Mouse (Mus musculus) heart, embryonic 16.5 days (tissue): ENCODE data around the gene Brd4. TPM values are rescaled to one million over a fixed set of nuclear protein-coding genes. Genes with fewer than 3 reads are reported as not detected.

Experiments used
- ATAC-seq: fragments of 200-750 bp; cut with Nextera tagmentation; replicated peaks from 2 replicates; pipeline ENCODE4 v1.8.0; 2017; ENCODE audit warnings: moderate number of reproducible peaks; ENCODE audit not compliant: insufficient read depth, low FRiP score; ENCODE audit errors: extremely low read depth
- H3K27ac ChIP-seq: fragments of 300-500 bp; sonication (generic); 2 replicates; pipeline ENCODE4 v1.5.1; 2014; ENCODE audit warnings: mild to moderate bottlenecking, low read length, control low read depth, moderate library complexity
- H3K27me3 ChIP-seq: fragments of 300-500 bp; sonication (generic); 2 replicates; pipeline ENCODE4 v1.6.1; 2014; ENCODE audit warnings: low read length, mixed read lengths; ENCODE audit not compliant: control insufficient read depth, insufficient read depth
- H3K36me3 ChIP-seq: fragments of 300-500 bp; sonication (generic); 2 replicates; pipeline ENCODE4 v1.6.1; 2014; ENCODE audit not compliant: control insufficient read depth, insufficient read depth
- H3K4me1 ChIP-seq: fragments of 300-500 bp; sonication (generic); 2 replicates; pipeline ENCODE4 v1.6.1; 2014; ENCODE audit warnings: low read length, mixed read lengths; ENCODE audit not compliant: control insufficient read depth, insufficient read depth
- H3K4me2 ChIP-seq: fragments of 300-500 bp; sonication (generic); 2 replicates; pipeline ENCODE4 v1.6.1; 2014; ENCODE audit warnings: low read depth, mild to moderate bottlenecking, control low read depth, low read length
- H3K4me3 ChIP-seq: fragments of 300-500 bp; sonication (generic); 2 replicates; pipeline ENCODE4 v1.5.1; 2014; ENCODE audit warnings: mild to moderate bottlenecking, control low read depth, low read length
- H3K9ac ChIP-seq: fragments of 300-500 bp; sonication (generic); 2 replicates; pipeline ENCODE4 v1.6.1; 2014; ENCODE audit warnings: low read length, control low read depth
- H3K9me3 ChIP-seq: fragments of 300-500 bp; sonication (generic); replicated peaks from 2 replicates; pipeline ENCODE4 v1.6.1; 2016; ENCODE audit warnings: low read length; ENCODE audit not compliant: control insufficient read depth
- WGBS: fragments of 180-500 bp; shearing (Covaris S2); extraction: QIAGEN DNeasy Blood & Tissue Kit; methylation state at CpG from one replicate; pipeline ENCODE4 v1.1.7; 2014; 5-methylcytosine and 5-hydroxymethylcytosine counted together
- polyA plus RNA-seq: library from polyadenylated mRNA; unstranded; fragments of >200 nt; fragmentation: Nextera tagmentation; extraction: Ambion mirVana; gene quantifications from 2 replicates; pipeline ENCODE4 v1.2.1, GENCODE M21; 2015

The Brd4 gene
- polyA plus RNA-seq, 1 experiment from 2014 or later: 54.1 TPM

DNA sequence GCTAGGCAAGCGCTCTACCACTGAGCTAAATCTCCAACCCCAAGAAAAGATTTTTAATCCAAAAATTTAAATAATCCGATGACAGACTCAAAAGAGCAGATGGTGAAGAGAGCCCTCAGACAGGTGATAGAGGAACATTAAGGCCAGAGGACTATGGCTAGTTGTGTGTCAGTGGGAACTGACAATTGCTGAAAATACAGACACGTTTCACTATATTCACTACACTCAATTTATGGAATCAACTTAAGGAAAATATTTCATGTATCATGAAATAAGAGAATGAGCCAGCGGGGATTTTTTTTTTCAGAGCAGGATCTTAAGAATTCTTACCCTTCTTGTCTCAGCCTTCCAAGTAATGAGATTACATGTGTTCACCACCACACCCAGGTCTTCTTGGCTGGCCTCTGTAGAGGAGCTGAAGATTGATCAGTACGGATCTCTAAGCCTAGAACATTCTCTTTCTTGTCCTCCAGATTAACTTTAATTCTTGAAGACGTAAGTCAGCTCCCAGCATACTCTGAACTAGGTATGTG lies 682 bp upstream of the Brd4 start:
- no peak for ATAC-seq
- no peaks in the 10 kb centered on the region for H3K36me3 ChIP-seq
- H3K27me3 ChIP-seq: no peaks in the 10 kb centered on the region
- no peaks in the 10 kb centered on the region for H3K9me3 ChIP-seq
- peak overlapping the region; percentile 84 for H3K4me3 ChIP-seq
- WGBS: 46% methylated on average over 6 of the region's 6 CpGs
- peak overlapping the region; percentile 99 for H3K9ac ChIP-seq
- H3K27ac ChIP-seq: peak overlapping the region; percentile 99
- peak overlapping the region; percentile 68 for H3K4me2 ChIP-seq
- peaks cover 25% of the 10 kb centered on the region for H3K4me1 ChIP-seq

DNA sequence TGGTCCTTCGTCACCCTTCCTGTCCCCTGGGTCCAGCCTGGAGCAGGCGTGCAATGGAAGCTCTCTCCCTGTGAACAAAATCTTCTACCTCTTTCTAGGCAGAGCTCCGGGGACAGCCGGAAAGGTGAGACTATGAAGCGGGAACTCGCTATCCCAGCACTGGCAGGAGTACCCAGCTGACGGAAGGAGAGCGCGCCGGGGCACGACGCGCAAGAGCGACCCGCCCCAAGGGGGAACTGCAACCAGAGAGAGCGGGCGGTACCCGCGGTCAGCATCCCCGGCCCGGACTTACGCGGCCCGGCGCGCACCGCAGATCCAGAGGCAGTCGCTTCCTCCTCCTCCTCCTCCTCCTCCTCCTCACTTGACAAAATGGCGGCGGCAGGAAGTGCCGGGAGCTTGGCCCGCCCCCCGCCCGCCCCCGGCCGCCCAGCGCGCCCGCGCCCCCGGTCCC lies 726 bp downstream of the Brd4 start:
- Histone ChIP-seq H3K9ac (peak overlapping the region; percentile 99), H3K9me3 (no peaks in the 10 kb centered on the region), H3K4me3 (peak overlapping the region; percentile 84), H3K4me2 (peak overlapping the region; percentile 81), H3K4me1 (peaks cover 25% of the 10 kb centered on the region), H3K36me3 (no peaks in the 10 kb centered on the region), H3K27ac (peak overlapping the region; percentile 99), H3K27me3 (no peaks in the 10 kb centered on the region)
- ATAC-seq: peak; percentile 64
- 0% methylated on average over 19 of the region's 41 CpGs for WGBS

- H3K27ac ChIP-seq: peak overlapping the region; percentile 99
- H3K4me2 ChIP-seq: peak overlapping the region; percentile 81
- H3K36me3 ChIP-seq: no peaks in the 10 kb centered on the region
- ATAC-seq: no peak
- peak overlapping the region; percentile 99 for H3K9ac ChIP-seq
- H3K4me1 ChIP-seq: peaks cover 25% of the 10 kb centered on the region
- no peaks in the 10 kb centered on the region for H3K9me3 ChIP-seq
- 5% methylated on average over 7 of the region's 7 CpGs for WGBS
- no peaks in the 10 kb centered on the region for H3K27me3 ChIP-seq
- peak overlapping the region; percentile 84 for H3K4me3 ChIP-seq
Observed at GRCm38 (mm10) chr17:32283341-32283740, 1.2 kb downstream of the Brd4 start.

GRCm38 (mm10) chr17:32281611-32282310 lies 2.8 kb downstream of the Brd4 start:
- H3K27ac ChIP-seq: 0 out of 2 replicates have a peak overlapping the region, but pooled peaks have one; percentile 21
- no peaks in the 10 kb centered on the region for H3K27me3 ChIP-seq
- peaks cover 25% of the 10 kb centered on the region for H3K4me1 ChIP-seq
- H3K9me3 ChIP-seq: no peaks in the 10 kb centered on the region
- no peak overlapping the region for H3K4me3 ChIP-seq
- no peak for ATAC-seq
- no peak overlapping the region for H3K9ac ChIP-seq
- H3K4me2 ChIP-seq: no peak overlapping the region
- WGBS: 53% methylated on average over 4 of the region's 4 CpGs
- H3K36me3 ChIP-seq: no peaks in the 10 kb centered on the region

- Histone ChIP-seq H3K9ac (no peak overlapping the region), H3K27me3 (no peaks in the 10 kb centered on the region), H3K4me3 (no peak overlapping the region), H3K4me2 (no peak overlapping the region), H3K4me1 (peaks cover 28% of the 10 kb centered on the region), H3K27ac (no peak overlapping the region), H3K9me3 (no peaks in the 10 kb centered on the region), H3K36me3 (no peaks in the 10 kb centered on the region)
- no peak for ATAC-seq
- 83% methylated on average over 2 of the region's 2 CpGs for WGBS
Observed at GRCm38 (mm10) chr17:32281126-32281525, 3.4 kb downstream of the Brd4 start.

DNA sequence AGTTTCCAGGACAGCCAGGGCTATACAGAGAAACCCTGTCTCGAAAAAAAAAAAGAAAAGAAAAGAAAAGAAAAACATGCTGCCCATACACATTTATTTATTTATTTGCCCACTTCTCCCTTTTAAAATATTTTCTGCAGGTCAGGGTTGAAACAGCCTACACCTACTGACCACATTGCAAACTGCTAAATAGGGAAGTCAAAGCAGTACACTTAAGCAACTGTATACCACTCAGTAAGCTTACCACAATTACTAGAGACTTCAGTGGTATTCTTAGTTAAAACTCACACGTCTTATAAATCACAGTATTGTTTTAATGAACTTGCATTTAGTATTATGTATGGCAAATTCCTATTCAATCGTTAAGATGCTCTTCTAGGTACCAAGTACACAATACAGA lies 3.9 kb downstream of the Brd4 start:
- 86% methylated on average over 3 of the region's 3 CpGs for WGBS
- Histone ChIP-seq H3K36me3 (no peaks in the 10 kb centered on the region), H3K27ac (no peak overlapping the region), H3K4me2 (no peak overlapping the region), H3K4me1 (peaks cover 33% of the 10 kb centered on the region), H3K4me3 (no peak overlapping the region), H3K9me3 (no peaks in the 10 kb centered on the region), H3K27me3 (no peaks in the 10 kb centered on the region), H3K9ac (no peak overlapping the region)
- ATAC-seq: no peak

DNA sequence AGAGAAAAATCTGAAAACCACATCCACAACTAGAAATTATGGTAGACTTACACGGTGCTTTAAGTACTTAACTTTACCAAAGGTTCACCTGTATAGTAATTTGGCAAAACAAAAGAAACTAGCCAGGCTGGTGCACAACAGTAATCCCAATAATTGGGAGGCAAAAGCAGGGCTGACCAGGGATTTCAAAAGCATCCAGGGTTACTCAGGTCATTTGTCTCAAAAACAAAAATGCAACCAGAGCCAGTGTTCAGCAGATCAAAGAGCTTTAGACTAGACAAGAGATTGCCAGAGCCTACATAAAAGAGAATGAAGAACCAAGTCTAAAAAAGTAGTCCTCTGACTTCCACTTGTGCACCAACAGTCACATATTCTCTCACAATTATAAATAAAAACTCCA lies 7.3 kb downstream of the Brd4 start:
- no peaks in the 10 kb centered on the region for H3K27me3 ChIP-seq
- WGBS: 87% methylated on average over 1 of the region's 1 CpGs
- H3K4me1 ChIP-seq: peaks cover 20% of the 10 kb centered on the region
- no peak for ATAC-seq
- H3K27ac ChIP-seq: no peak overlapping the region
- no peak overlapping the region for H3K4me3 ChIP-seq
- H3K9me3 ChIP-seq: no peaks in the 10 kb centered on the region
- no peak overlapping the region for H3K9ac ChIP-seq
- H3K36me3 ChIP-seq: no peaks in the 10 kb centered on the region
- H3K4me2 ChIP-seq: no peak overlapping the region

DNA sequence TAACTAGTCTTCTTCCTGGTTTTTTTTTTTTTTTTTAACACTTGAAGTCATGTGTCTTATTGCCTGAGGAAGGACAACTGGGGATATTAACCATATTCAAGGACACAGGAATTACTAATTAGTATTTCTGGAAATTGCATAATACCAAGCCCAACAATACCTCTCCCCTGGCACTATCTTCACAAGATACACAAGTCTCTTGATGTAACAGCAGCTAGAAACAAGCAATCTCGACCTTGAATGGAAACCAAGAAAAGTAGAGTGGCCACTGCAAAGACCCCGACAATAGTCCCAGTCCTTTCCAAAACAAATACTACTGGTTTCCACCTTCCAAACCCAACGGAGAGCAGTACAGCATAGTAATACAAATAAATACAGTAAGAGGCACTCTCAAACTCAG lies 9.0 kb downstream of the Brd4 start:
- Histone ChIP-seq H3K4me1 (peaks cover 16% of the 10 kb centered on the region), H3K9me3 (no peaks in the 10 kb centered on the region), H3K9ac (no peak overlapping the region), H3K36me3 (no peaks in the 10 kb centered on the region), H3K27me3 (no peaks in the 10 kb centered on the region), H3K27ac (no peak overlapping the region), H3K4me2 (no peak overlapping the region), H3K4me3 (no peak overlapping the region)
- 66% methylated on average over 3 of the region's 3 CpGs for WGBS
- ATAC-seq: no peak

GRCm38 (mm10) chr17:32269151-32269550 lies 15.4 kb downstream of the Brd4 start:
- ATAC-seq: no peak
- Histone ChIP-seq H3K27ac (no peak overlapping the region; the same call in 1 of the 2 replicates), H3K4me1 (peaks cover 31% of the 10 kb centered on the region), H3K4me3 (no peak overlapping the region), H3K9ac (no peak overlapping the region), H3K9me3 (no peaks in the 10 kb centered on the region), H3K27me3 (no peaks in the 10 kb centered on the region), H3K36me3 (no peaks in the 10 kb centered on the region), H3K4me2 (no peak overlapping the region)
- 88% methylated on average over 7 of the region's 7 CpGs for WGBS
